Mouse (Mus musculus) lung, postnatal 0 days (tissue): ENCODE data around the gene Gad1. TPM values are rescaled to one million over a fixed set of nuclear protein-coding genes. Genes with fewer than 3 reads are reported as not detected.
A peak's percentile ranks its signal among the peaks of the same experiment; 100 is the strongest.
"Not testable (repeated sequence)": the region's sequence is repeated elsewhere in the genome, so short reads cannot be mapped to it uniquely, and the experiment has no call there.

Source experiments
- ATAC-seq: fragments of 200-750 bp; cut with Nextera tagmentation; 2 replicates; pipeline ENCODE4 v1.8.0; 2017; ENCODE audit warnings: moderate library complexity
- DNase-seq: peaks from one replicate; pipeline ENCODE4 v3.0.0-alpha.2; 2016; ENCODE audit warnings: low spot score
- H3K27ac ChIP-seq: fragments of 300-500 bp; sonication (generic); 2 replicates; pipeline ENCODE4 v1.5.1; 2014; ENCODE audit warnings: antibody characterized with exemption, mild to moderate bottlenecking, low read length, mixed read lengths
- H3K27me3 ChIP-seq: fragments of 300-500 bp; sonication (generic); replicated peaks from 2 replicates; pipeline ENCODE4 v1.6.1; 2014; ENCODE audit warnings: low read length, mixed read lengths; ENCODE audit not compliant: insufficient read depth
- H3K36me3 ChIP-seq: fragments of 300-500 bp; sonication (generic); 2 replicates; pipeline ENCODE4 v1.6.1; 2014; ENCODE audit warnings: low read length, mixed read lengths; ENCODE audit not compliant: insufficient read depth
- H3K4me1 ChIP-seq: fragments of 300-500 bp; sonication (generic); 2 replicates; pipeline ENCODE4 v1.6.1; 2014; ENCODE audit warnings: antibody characterized with exemption, low read depth, low read length, mixed read lengths; ENCODE audit not compliant: insufficient read depth
- H3K4me2 ChIP-seq: fragments of 300-500 bp; sonication (generic); replicated peaks from 2 replicates; pipeline ENCODE4 v1.6.1; 2014; ENCODE audit warnings: low read depth, mild to moderate bottlenecking, low read length, moderate library complexity, mixed read lengths
- H3K4me3 ChIP-seq: fragments of 300-500 bp; sonication (generic); 2 replicates; pipeline ENCODE4 v1.5.1; 2014; ENCODE audit warnings: low read depth, low read length
- H3K9ac ChIP-seq: fragments of 300-500 bp; sonication (generic); replicated peaks from 2 replicates; pipeline ENCODE4 v1.6.1; 2014; ENCODE audit warnings: low read depth, mild to moderate bottlenecking
- H3K9me3 ChIP-seq: fragments of 300-500 bp; sonication (generic); 2 replicates; pipeline ENCODE4 v1.6.1; 2016; ENCODE audit warnings: low read length, mixed read lengths
- CTCF ChIP-seq: IDR thresholded peaks from 2 replicates; pipeline ENCODE4 v1.5.1; 2016; ENCODE audit warnings: antibody characterized with exemption, mild to moderate bottlenecking
- EP300 ChIP-seq: IDR thresholded peaks from 2 replicates; pipeline ENCODE4 v1.6.1; 2016; ENCODE audit warnings: antibody characterized with exemption, mild to moderate bottlenecking, control low read depth
- WGBS: fragments of 180-500 bp; shearing (Covaris S2); extraction: QIAGEN DNeasy Blood & Tissue Kit; methylation state at CpG from one replicate; pipeline ENCODE4 v1.1.7; 2014; 5-methylcytosine and 5-hydroxymethylcytosine counted together
- polyA plus RNA-seq: library from polyadenylated mRNA; unstranded; fragments of >200 nt; fragmentation: Nextera tagmentation; extraction: Ambion mirVana; gene quantifications from 2 replicates; pipeline ENCODE4 v1.2.1, GENCODE M21; 2015

Gene Gad1
- polyA plus RNA-seq, 1 experiment from 2014 or later: 0.26 TPM

DNA sequence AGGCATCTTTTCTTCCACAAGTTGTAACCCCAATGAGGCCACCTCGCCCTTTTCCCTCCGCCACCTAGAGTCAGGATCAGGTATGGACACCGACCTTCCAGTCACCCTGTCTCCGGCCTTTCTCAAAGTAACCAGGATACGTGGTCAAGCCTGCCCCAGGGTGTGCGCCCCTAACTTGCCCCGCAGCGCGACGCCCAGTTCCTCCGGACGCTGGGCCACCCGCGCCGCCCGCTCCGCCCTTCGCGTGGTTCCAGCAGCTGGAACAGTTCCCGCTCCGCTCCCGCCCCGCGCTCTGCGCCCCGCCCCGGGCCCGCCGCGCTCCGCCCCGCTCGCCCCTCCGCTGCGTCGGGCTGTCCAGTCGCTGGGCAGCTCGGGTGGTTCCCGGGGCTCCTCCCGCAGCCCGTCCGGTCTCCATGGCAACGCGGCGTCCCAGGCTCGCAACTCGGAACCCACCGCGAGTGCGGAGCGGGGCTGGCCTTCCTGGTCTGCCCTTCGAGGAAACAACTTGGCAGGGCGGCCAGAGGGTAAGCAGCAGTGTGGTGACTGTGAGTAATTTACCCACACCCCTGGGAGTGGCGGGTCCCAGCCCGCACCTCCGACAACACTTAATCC is 43.7 kb upstream of the Gad1 start:
- peaks cover 5% of the 10 kb centered on the region; the same call in 1 of the 2 replicates for H3K4me1 ChIP-seq
- H3K27ac ChIP-seq: 0 out of 2 replicates have a peak overlapping the region, but pooled peaks have one; percentile 26
- H3K27me3 ChIP-seq: no peaks in the 10 kb centered on the region
- H3K36me3 ChIP-seq: no peaks in the 10 kb centered on the region
- TF ChIP-seq EP300: no peak
- peak; percentile 72 for TF ChIP-seq CTCF
- peak overlapping the region; percentile 53 for H3K4me3 ChIP-seq
- peak; percentile 96 for ATAC-seq
- peak overlapping the region; percentile 76 for H3K4me2 ChIP-seq
- no peaks in the 10 kb centered on the region for H3K9me3 ChIP-seq
- under 1% methylated on average over 42 of the region's 56 CpGs for WGBS
- H3K9ac ChIP-seq: peak overlapping the region; percentile 26; the same call in 1 of the 2 replicates
- peak; percentile 94 for DNase-seq

DNA sequence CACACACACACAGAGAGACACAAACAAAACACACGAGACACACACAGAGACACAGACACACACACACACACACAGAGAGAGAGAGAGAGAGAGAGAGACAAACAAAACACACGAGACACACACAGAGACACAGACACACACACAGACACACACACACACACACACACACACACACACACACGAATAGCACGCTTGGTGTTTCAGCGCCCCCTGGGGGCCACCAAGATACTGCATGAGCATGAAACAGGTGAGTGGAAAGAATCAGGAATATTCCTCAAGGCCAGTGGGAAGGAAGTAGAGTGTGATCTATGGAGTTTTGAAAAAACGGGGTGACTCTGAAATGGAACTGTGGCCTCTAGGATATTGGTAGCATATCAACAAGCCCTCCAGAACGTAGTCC is 14.6 kb upstream of the Gad1 start:
- 37% methylated on average over 7 of the region's 7 CpGs for WGBS
- not testable (repeated sequence) for H3K27me3 ChIP-seq, H3K36me3 ChIP-seq, H3K4me3 ChIP-seq, H3K27ac ChIP-seq, H3K4me1 ChIP-seq, H3K4me2 ChIP-seq, H3K9ac ChIP-seq, DNase-seq, H3K9me3 ChIP-seq, ATAC-seq
- peak; percentile 92 for TF ChIP-seq CTCF

DNA sequence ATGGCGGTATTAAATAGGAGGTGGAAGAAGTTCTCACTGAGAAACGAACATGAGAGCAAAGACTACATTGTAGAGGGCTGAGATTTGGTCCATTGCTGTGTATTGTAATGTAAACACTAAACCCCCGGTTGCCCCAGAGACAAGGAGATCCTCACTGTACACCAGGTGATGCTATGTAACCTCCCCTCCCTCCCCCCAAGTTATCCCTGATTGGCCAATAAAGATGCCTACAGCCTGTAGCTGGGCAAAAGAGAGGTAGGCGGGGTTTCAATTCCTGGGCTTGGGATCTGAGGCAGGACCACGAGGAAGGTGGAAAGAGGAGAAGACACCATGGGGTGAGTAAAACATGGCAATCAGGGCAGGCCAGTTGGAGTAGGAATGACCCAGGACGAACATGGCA is 2.2 kb upstream of the Gad1 start:
- Histone ChIP-seq H3K9ac (no peak overlapping the region), H3K9me3 (no peaks in the 10 kb centered on the region), H3K4me1 (no peaks in the 10 kb centered on the region), H3K27ac (no peak overlapping the region), H3K4me3 (no peak overlapping the region), H3K27me3 (no peaks in the 10 kb centered on the region), H3K36me3 (no peaks in the 10 kb centered on the region), H3K4me2 (no peak overlapping the region)
- DNase-seq: no peak
- 44% methylated on average over 6 of the region's 6 CpGs for WGBS
- ATAC-seq: no peak
- no peak for TF ChIP-seq CTCF
- no peak for TF ChIP-seq EP300

DNA sequence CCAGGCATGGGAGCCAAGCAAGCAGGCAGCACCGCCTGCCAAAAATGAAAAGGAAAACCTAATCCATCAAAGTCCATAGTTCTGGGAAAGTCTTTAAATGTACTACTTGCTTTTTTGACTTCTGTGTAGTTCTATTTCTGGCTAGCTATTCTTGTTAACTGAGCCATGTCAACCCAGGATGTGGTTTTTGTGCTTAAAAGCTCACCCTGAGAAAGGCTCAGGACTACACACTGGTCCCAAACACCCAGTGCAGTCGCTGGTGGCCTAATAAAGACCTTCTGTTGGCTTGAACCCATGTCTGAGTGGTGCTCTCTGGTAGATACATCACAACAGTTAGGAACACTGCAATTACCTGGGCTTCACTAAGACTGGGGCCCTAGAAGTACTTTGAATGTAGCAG is 1.4 kb upstream of the Gad1 start:
- TF ChIP-seq EP300: no peak
- no peak for TF ChIP-seq CTCF
- Histone ChIP-seq H3K27ac (no peak overlapping the region), H3K27me3 (no peaks in the 10 kb centered on the region), H3K36me3 (no peaks in the 10 kb centered on the region), H3K4me1 (no peaks in the 10 kb centered on the region), H3K9ac (no peak overlapping the region), H3K4me2 (no peak overlapping the region), H3K4me3 (no peak overlapping the region), H3K9me3 (no peaks in the 10 kb centered on the region)
- DNase-seq (no peak), ATAC-seq (no peak)
- WGBS: 75% methylated on average over 2 of the region's 2 CpGs

DNA sequence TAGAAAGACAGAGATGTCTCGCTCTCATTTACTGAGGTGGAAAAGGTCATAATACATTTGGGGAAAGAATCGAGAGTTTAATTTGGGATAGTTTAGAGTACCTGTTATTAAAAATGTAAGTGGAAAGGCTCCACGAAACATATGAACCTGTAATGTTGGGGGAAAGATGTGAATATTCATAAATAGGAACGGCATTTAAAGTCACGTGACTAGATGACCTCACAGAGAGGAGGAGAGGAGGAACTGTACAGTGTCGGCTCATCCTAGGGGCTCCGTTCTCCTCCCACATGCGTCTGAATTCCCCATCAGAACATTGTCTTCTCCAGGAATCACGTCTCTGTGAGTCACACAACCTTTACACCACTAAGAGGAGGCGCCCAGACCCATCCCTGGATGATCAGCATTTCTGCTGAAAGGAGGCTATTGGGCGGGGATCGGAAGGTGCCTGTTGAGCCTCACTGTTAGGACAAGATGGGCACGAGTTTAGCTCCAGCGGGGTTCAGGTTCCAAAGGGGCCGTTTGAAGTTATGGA is 739 bp upstream of the Gad1 start:
- Histone ChIP-seq H3K27me3 (no peaks in the 10 kb centered on the region), H3K9me3 (no peaks in the 10 kb centered on the region), H3K27ac (no peak overlapping the region), H3K36me3 (no peaks in the 10 kb centered on the region), H3K4me3 (no peak overlapping the region), H3K4me2 (no peak overlapping the region), H3K9ac (no peak overlapping the region), H3K4me1 (no peaks in the 10 kb centered on the region)
- WGBS: 80% methylated on average over 15 of the region's 15 CpGs
- TF ChIP-seq EP300: no peak
- TF ChIP-seq CTCF: no peak
- ATAC-seq (no peak), DNase-seq (no peak)

DNA sequence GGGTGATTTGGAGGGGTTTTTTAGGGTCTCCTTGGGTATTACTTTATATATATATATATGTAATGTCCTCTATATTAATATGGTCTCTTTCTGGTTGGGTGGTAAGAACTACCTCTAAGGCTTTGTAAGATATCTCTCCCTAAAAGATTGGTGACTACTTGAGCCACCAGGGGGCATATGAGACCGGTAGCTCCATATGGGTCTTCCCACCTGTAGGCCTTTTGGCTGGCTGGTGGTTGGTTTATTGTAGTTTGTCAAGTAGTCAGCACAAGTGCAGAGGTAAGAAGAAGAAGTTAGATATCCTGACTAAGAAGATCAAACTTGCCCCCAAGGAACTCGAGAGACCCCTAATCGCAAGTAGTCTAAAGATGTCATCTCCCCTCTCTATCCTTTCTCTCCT is 954 bp downstream of the Gad1 start:
- no peaks in the 10 kb centered on the region; the same call in 1 of the 2 replicates for H3K27me3 ChIP-seq
- no peaks in the 10 kb centered on the region for H3K9me3 ChIP-seq
- no peaks in the 10 kb centered on the region for H3K4me1 ChIP-seq
- 84% methylated on average over 3 of the region's 3 CpGs for WGBS
- no peak overlapping the region for H3K9ac ChIP-seq
- no peak for TF ChIP-seq EP300
- peak; percentile 29 for TF ChIP-seq CTCF
- no peak for ATAC-seq
- no peak overlapping the region for H3K4me2 ChIP-seq
- no peak overlapping the region for H3K27ac ChIP-seq
- no peaks in the 10 kb centered on the region for H3K36me3 ChIP-seq
- DNase-seq: no peak
- no peak overlapping the region for H3K4me3 ChIP-seq
